Mouse (Mus musculus): ENCODE data around the gene Fam120a. TPM values are rescaled to one million over a fixed set of nuclear protein-coding genes. Genes with fewer than 3 reads are reported as not detected.
A peak's percentile ranks its signal among the peaks of the same experiment; 100 is the strongest.

Fam120a gene
- total and polyA plus RNA-seq, 3 experiments, result 66.2 to 119 (median 82.7) TPM

DNA sequence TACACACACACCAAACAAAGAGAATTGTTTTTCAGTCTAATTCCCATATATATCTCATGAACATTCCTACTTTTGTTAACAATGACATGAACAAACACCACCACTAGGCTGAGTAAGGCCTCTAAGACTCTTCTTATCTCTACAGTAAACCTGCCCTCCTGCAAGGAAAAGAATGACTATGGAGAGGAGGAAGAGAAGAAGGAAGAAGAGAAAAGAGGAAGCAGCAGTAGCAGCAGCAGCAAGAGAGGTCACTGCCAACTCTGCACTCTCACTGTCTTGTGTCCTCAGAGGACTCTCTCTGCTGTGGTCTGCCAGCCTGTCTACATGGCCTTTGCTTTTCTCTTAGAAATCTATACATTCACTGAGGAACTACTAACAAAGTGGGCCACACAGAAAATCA is 36.1 kb downstream of the Fam120a start:
- Histone ChIP-seq H3K4me1 (ENCODE audit: control insufficient read depth in 1 of 2, insufficient read depth in 2 of 2, low read length in 2 of 2) (peaks cover 13 to 28% of the 10 kb centered on the region in 2 experiments), H3K9me3 (replicated peaks; ENCODE audit: insufficient read depth, low read length) (no peaks in the 10 kb centered on the region), H3K9ac (ENCODE audit: control insufficient read depth, low read depth, low read length, poor library complexity, severe bottlenecking) (peak overlapping the region; percentile 1; the same call in 1 of the 2 replicates), H3K27ac (ENCODE audit: control insufficient read depth, low read depth, low read length) (peak overlapping the region; percentile 82), H3K4me3 (ENCODE audit: control insufficient read depth in 1 of 2, insufficient read depth in 1 of 2, low read depth in 2 of 2, low read length in 2 of 2) (no peak overlapping the region), H3K36me3 (ENCODE audit: control insufficient read depth in 1 of 2, insufficient read depth in 2 of 2, low read length in 2 of 2) (peaks cover 31 to 49% of the 10 kb centered on the region in 2 experiments), H3K79me2 (ENCODE audit: control insufficient read depth, insufficient read depth, low read length, poor library complexity) (peaks cover 16% of the 10 kb centered on the region; the same call in 1 of the 2 replicates), H3K27me3 (ENCODE audit: control insufficient read depth in 1 of 2, insufficient read depth in 2 of 2, low read length in 2 of 2) (no peaks in the 10 kb centered on the region)
- DNase-seq (ENCODE audit: low read depth, low spot score), result peak; percentile 83
- TF ChIP-seq MXI1 (IDR thresholded peaks at IDR 0.05; ENCODE audit: low read depth, low read length) (no peak), MYB (IDR thresholded peaks at IDR 0.05; ENCODE audit: low read depth, low read length) (no peak), E2F4 (IDR thresholded peaks at IDR 0.05; ENCODE audit: borderline replicate concordance, low read depth, low read length) (no peak), KAT2A (conservative IDR thresholded peaks at IDR 0.05; ENCODE audit: low read depth, low read length) (no peak), CTCF (IDR thresholded peaks at IDR 0.05 in 2 of 3, conservative IDR thresholded peaks at IDR 0.05 in 1 of 3; ENCODE audit: control insufficient read depth in 1 of 3, insufficient read depth in 1 of 3, low read depth in 2 of 3, low read length in 3 of 3, poor library complexity in 1 of 3, severe bottlenecking in 1 of 3) (peak in 1 of 3 experiments; percentile 3; a peak in 1 of 6 replicates), CHD2 (IDR thresholded peaks at IDR 0.05; ENCODE audit: low read length) (no peak; the same call in 1 of the 2 replicates), POLR2AphosphoS2 (IDR thresholded peaks at IDR 0.05; ENCODE audit: low read length) (no peak), ZKSCAN1 (IDR thresholded peaks at IDR 0.05; ENCODE audit: low read depth, low read length) (no peak), MAFK (IDR thresholded peaks at IDR 0.05; ENCODE audit: borderline replicate concordance, low read depth, low read length) (peak; percentile 38; the same call in 1 of the 2 replicates), USF2 (IDR thresholded peaks at IDR 0.05; ENCODE audit: borderline replicate concordance in 1 of 2, insufficient read depth in 1 of 2, low read depth in 1 of 2, low read length in 2 of 2) (no peak), HCFC1 (IDR thresholded peaks at IDR 0.05; ENCODE audit: low read depth, low read length) (no peak), BHLHE40 (IDR thresholded peaks at IDR 0.05; ENCODE audit: borderline replicate concordance, low read depth, low read length) (no peak), EP300 (IDR thresholded peaks at IDR 0.05; ENCODE audit: low read depth in 1 of 2, low read length in 2 of 2) (peak; percentile 69 to 89), JUND (IDR thresholded peaks at IDR 0.05; ENCODE audit: low read depth, low read length) (no peak), GATA1 (IDR thresholded peaks at IDR 0.05; ENCODE audit: low read depth, low read length) (peak; percentile 89), GABPA (IDR thresholded peaks at IDR 0.05; ENCODE audit: low read depth, low read length) (0 out of 2 replicates have a peak, but pooled peaks have one; percentile 10), TAL1 (IDR thresholded peaks at IDR 0.05; ENCODE audit: low read length) (peak; percentile 81), MAZ (IDR thresholded peaks at IDR 0.05; ENCODE audit: low read depth, low read length) (no peak), SMC3 (IDR thresholded peaks at IDR 0.05; ENCODE audit: low read depth, low read length) (0 out of 2 replicates have a peak, but pooled peaks have one; percentile 4), ELF1 (IDR thresholded peaks at IDR 0.05; ENCODE audit: low read depth, low read length) (peak; percentile 66), RCOR1 (IDR thresholded peaks at IDR 0.05; ENCODE audit: low read depth, low read length) (peak; percentile 77), RAD21 (IDR thresholded peaks at IDR 0.05; ENCODE audit: low read depth, low read length) (no peak), POLR2A (IDR thresholded peaks at IDR 0.05; ENCODE audit: control insufficient read depth in 1 of 2, insufficient read depth in 1 of 2, low read depth in 1 of 2, low read length in 2 of 2, poor library complexity in 1 of 2) (no peak), ETS1 (IDR thresholded peaks at IDR 0.05; ENCODE audit: low read depth, low read length) (peak; percentile 68; the same call in 1 of the 2 replicates), MEF2A (IDR thresholded peaks at IDR 0.05; ENCODE audit: extremely low read depth, insufficient replicate concordance, low read depth, low read length, poor library complexity, severe bottlenecking) (no peak), ZC3H11A (IDR thresholded peaks at IDR 0.05; ENCODE audit: low read depth, low read length) (0 out of 2 replicates have a peak, but pooled peaks have one; percentile 1), MYC (IDR thresholded peaks at IDR 0.05; ENCODE audit: low read depth, low read length) (peak; percentile 31; the same call in 1 of the 2 replicates), CHD1 (IDR thresholded peaks at IDR 0.05; ENCODE audit: low read depth, low read length) (no peak), ZNF384 (IDR thresholded peaks at IDR 0.05; ENCODE audit: low read depth, low read length) (no peak), SIN3A (IDR thresholded peaks at IDR 0.05; ENCODE audit: low read length) (peak; percentile 46; the same call in 1 of the 2 replicates), TCF12 (IDR thresholded peaks at IDR 0.05; ENCODE audit: low read depth, low read length) (peak; percentile 69), UBTF (IDR thresholded peaks at IDR 0.05; ENCODE audit: borderline replicate concordance, insufficient read depth, low read depth, low read length) (no peak), POLR2AphosphoS5 (IDR thresholded peaks at IDR 0.05; ENCODE audit: borderline replicate concordance, low read depth, low read length) (no peak), ZMIZ1 (IDR thresholded peaks at IDR 0.05; ENCODE audit: low read depth, low read length) (no peak), NRF1 (IDR thresholded peaks at IDR 0.05; ENCODE audit: insufficient read depth, low read depth, low read length, poor library complexity, severe bottlenecking) (no peak), NELFE (IDR thresholded peaks at IDR 0.05; ENCODE audit: low read depth, low read length) (0 out of 2 replicates have a peak, but pooled peaks have one; percentile 11), MAX (IDR thresholded peaks at IDR 0.05; ENCODE audit: low read length) (no peak)

Data from MEL (cell line).